Mouse (Mus musculus) testis, adult 2 months (tissue): ENCODE measurements around the gene Fam189b. TPM values are rescaled to one million over a fixed set of nuclear protein-coding genes. Genes with fewer than 3 reads are reported as not detected.

Experiments used
- H3K27ac ChIP-seq: fragments of 200-500 bp; 2 replicates; pipeline ENCODE4 v1.5.1; 2012; ENCODE audit warnings: low read depth, low read length; ENCODE audit not compliant: control insufficient read depth, insufficient read depth
- H3K27me3 ChIP-seq: fragments of 200-500 bp; 2 replicates; pipeline ENCODE4 v1.6.1; 2012; ENCODE audit warnings: mild to moderate bottlenecking, low read length, moderate library complexity; ENCODE audit not compliant: control insufficient read depth, insufficient read depth
- H3K36me3 ChIP-seq: fragments of 200-500 bp; 2 replicates; pipeline ENCODE4 v1.6.1; 2012; ENCODE audit warnings: mild to moderate bottlenecking, low read length; ENCODE audit not compliant: control insufficient read depth, insufficient read depth
- H3K4me1 ChIP-seq: fragments of 200-500 bp; 2 replicates; pipeline ENCODE4 v1.6.1; 2012; ENCODE audit warnings: low read length; ENCODE audit not compliant: control insufficient read depth, insufficient read depth
- H3K4me3 ChIP-seq: fragments of 200-500 bp; 2 replicates; pipeline ENCODE4 v1.5.1; 2012; ENCODE audit warnings: low read depth, mild to moderate bottlenecking, low read length, moderate library complexity, mixed read lengths; ENCODE audit not compliant: control insufficient read depth
- CTCF ChIP-seq: fragments of 200-500 bp; IDR thresholded peaks from 2 replicates; pipeline ENCODE4 v1.5.1; 2012; ENCODE audit warnings: low read depth, mild to moderate bottlenecking, inconsistent platforms, low read length, moderate library complexity; ENCODE audit not compliant: control insufficient read depth, insufficient read depth, insufficient replicate concordance
- POLR2A ChIP-seq: fragments of 200-500 bp; IDR thresholded peaks from 2 replicates; pipeline ENCODE4 v1.6.1; 2012; ENCODE audit warnings: low read depth, mild to moderate bottlenecking, inconsistent platforms, low read length, moderate library complexity; ENCODE audit not compliant: control insufficient read depth
- polyA plus RNA-seq: library from polyadenylated mRNA; depleted of rRNA; stranded (reverse); fragments of >200 nt; gene quantifications from 2 replicates; pipeline ENCODE4 v1.2.3, GENCODE M21; 2012

Gene Fam189b
- polyA plus RNA-seq, 1 experiment, result 5.7 TPM

- H3K4me3 ChIP-seq, result no peak overlapping the region
- no peak overlapping the region for H3K27ac ChIP-seq
- TF ChIP-seq POLR2A (no peak), CTCF (no peak)
- H3K27me3 ChIP-seq, result no peaks in the 10 kb centered on the region
- no peaks in the 10 kb centered on the region; the same call in 1 of the 2 replicates for H3K36me3 ChIP-seq
- peaks cover 19% of the 10 kb centered on the region for H3K4me1 ChIP-seq
These were observed 349 bp upstream of the Fam189b start for GRCm38 (mm10) chr3:89182531-89183057.

- Histone ChIP-seq H3K27me3 (no peaks in the 10 kb centered on the region), H3K4me3 (no peak overlapping the region), H3K4me1 (peaks cover 14% of the 10 kb centered on the region), H3K36me3 (no peaks in the 10 kb centered on the region; the same call in 1 of the 2 replicates), H3K27ac (no peak overlapping the region)
- no peak for TF ChIP-seq POLR2A
- TF ChIP-seq CTCF, result no peak
These were observed 994 bp downstream of the Fam189b start for GRCm38 (mm10) chr3:89183959-89184315.

GRCm38 (mm10) chr3:89187197-89187596, 4.3 kb downstream of the Fam189b start:
- no peaks in the 10 kb centered on the region for H3K27me3 ChIP-seq
- no peak for TF ChIP-seq CTCF
- no peaks in the 10 kb centered on the region for H3K36me3 ChIP-seq
- peak overlapping the region; percentile 10 for H3K4me3 ChIP-seq
- H3K27ac ChIP-seq, result no peak overlapping the region
- H3K4me1 ChIP-seq, result peaks cover 14% of the 10 kb centered on the region

GRCm38 (mm10) chr3:89187690-89188477, 4.9 kb downstream of the Fam189b start:
- Histone ChIP-seq H3K36me3 (no peaks in the 10 kb centered on the region), H3K4me3 (no peak overlapping the region), H3K27me3 (no peaks in the 10 kb centered on the region), H3K4me1 (peaks cover 12% of the 10 kb centered on the region), H3K27ac (no peak overlapping the region)
- TF ChIP-seq POLR2A (no peak), CTCF (no peak)

- Histone ChIP-seq H3K4me3 (no peak overlapping the region), H3K4me1 (peaks cover 10% of the 10 kb centered on the region), H3K36me3 (no peaks in the 10 kb centered on the region), H3K27me3 (no peaks in the 10 kb centered on the region), H3K27ac (no peak overlapping the region)
- TF ChIP-seq CTCF (no peak), POLR2A (no peak)
These were observed 5.5 kb downstream of the Fam189b start for GRCm38 (mm10) chr3:89188478-89188875.

GRCm38 (mm10) chr3:89190436-89190835, 7.5 kb downstream of the Fam189b start:
- no peak for TF ChIP-seq POLR2A
- TF ChIP-seq CTCF, result no peak
- Histone ChIP-seq H3K27me3 (no peaks in the 10 kb centered on the region), H3K4me3 (no peak overlapping the region), H3K4me1 (peaks cover 10% of the 10 kb centered on the region), H3K36me3 (no peaks in the 10 kb centered on the region), H3K27ac (no peak overlapping the region)

- TF ChIP-seq CTCF, result no peak
- TF ChIP-seq POLR2A, result no peak
- no peak overlapping the region for H3K27ac ChIP-seq
- no peak overlapping the region for H3K4me3 ChIP-seq
- no peaks in the 10 kb centered on the region for H3K27me3 ChIP-seq
- H3K4me1 ChIP-seq, result peaks cover 7% of the 10 kb centered on the region
- H3K36me3 ChIP-seq, result no peaks in the 10 kb centered on the region
These were observed 10.4 kb downstream of the Fam189b start for GRCm38 (mm10) chr3:89193351-89193750.
